Mouse (Mus musculus) forebrain, embryonic 13.5 days (tissue): ENCODE results near the gene Fbxw7. TPM values are rescaled to one million over a fixed set of nuclear protein-coding genes. Genes with fewer than 3 reads are reported as not detected.
A peak's percentile ranks its signal among the peaks of the same experiment; 100 is the strongest.

Experiments
- ATAC-seq: fragments of 200-750 bp; cut with Nextera tagmentation; 2 replicates; pipeline ENCODE4 v1.8.0; 2017
- H3K27ac ChIP-seq: fragments of 300-500 bp; sonication (generic); 2 replicates; pipeline ENCODE4 v1.5.1; 2015; ENCODE audit warnings: inconsistent platforms, mild to moderate bottlenecking, moderate library complexity
- H3K27me3 ChIP-seq: fragments of 300-500 bp; sonication (generic); 2 replicates; pipeline ENCODE4 v1.6.1; 2015; ENCODE audit warnings: mild to moderate bottlenecking, inconsistent platforms
- H3K36me3 ChIP-seq: fragments of 300-500 bp; sonication (generic); 2 replicates; pipeline ENCODE4 v1.6.1; 2015; ENCODE audit warnings: mild to moderate bottlenecking, inconsistent platforms; ENCODE audit not compliant: poor library complexity, severe bottlenecking
- H3K4me1 ChIP-seq: fragments of 300-500 bp; sonication (generic); 2 replicates; pipeline ENCODE4 v1.6.1; 2015; ENCODE audit warnings: inconsistent platforms
- H3K4me2 ChIP-seq: fragments of 300-500 bp; sonication (generic); 2 replicates; pipeline ENCODE4 v1.6.1; 2015; ENCODE audit warnings: inconsistent platforms, mild to moderate bottlenecking, moderate library complexity
- H3K4me3 ChIP-seq: fragments of 300-500 bp; sonication (generic); 2 replicates; pipeline ENCODE4 v1.5.1; 2015; ENCODE audit warnings: mild to moderate bottlenecking, inconsistent platforms
- H3K9ac ChIP-seq: fragments of 300-500 bp; sonication (generic); 2 replicates; pipeline ENCODE4 v1.6.1; 2015; ENCODE audit warnings: mild to moderate bottlenecking, inconsistent platforms
- H3K9me3 ChIP-seq: fragments of 300-500 bp; sonication (generic); replicated peaks from 2 replicates; pipeline ENCODE4 v1.6.1; 2016; ENCODE audit warnings: inconsistent platforms
- WGBS: fragments of 180-500 bp; shearing (Covaris S2); methylation state at CpG from one replicate; pipeline ENCODE4 v1.1.7; 2015; 5-methylcytosine and 5-hydroxymethylcytosine counted together
- polyA plus RNA-seq: library from polyadenylated mRNA; unstranded; fragments of >200 nt; fragmentation: Nextera tagmentation; extraction: Ambion mirVana; gene quantifications from 2 replicates; pipeline ENCODE4 v1.2.1, GENCODE M21; 2015

Gene Fbxw7
- polyA plus RNA-seq, 1 experiment from 2014 or later: 28.1 TPM

DNA sequence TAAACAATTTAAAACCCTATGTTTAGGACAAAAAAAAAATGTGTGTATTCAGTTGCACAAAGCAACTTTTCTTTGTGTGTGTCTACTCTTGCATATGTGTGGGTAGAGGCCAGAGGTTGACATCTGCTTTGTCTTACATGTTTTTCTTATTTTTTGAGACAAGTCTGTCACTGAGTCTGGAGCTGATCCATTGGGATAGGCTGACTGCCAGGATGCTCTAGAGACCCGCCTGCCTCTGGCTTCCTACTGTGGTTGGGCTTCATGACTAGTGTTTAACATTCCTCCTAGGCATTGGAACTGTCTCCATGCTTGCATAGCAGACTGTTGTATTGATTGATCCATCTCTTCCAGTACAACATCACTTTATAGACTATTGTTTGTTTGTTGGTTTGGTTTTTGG, 14.3 kb downstream of the Fbxw7 start:
- Histone ChIP-seq H3K4me1 (peaks cover 7% of the 10 kb centered on the region; the same call in 1 of the 2 replicates), H3K27ac (no peak overlapping the region), H3K9ac (no peak overlapping the region), H3K4me3 (no peak overlapping the region), H3K4me2 (no peak overlapping the region), H3K9me3 (no peaks in the 10 kb centered on the region), H3K27me3 (no peaks in the 10 kb centered on the region), H3K36me3 (no peaks in the 10 kb centered on the region)
- WGBS: 70% methylated on average over 1 of the region's 1 CpGs
- ATAC-seq: no peak

GRCm38 (mm10) chr3:84836029-84836428, 21.0 kb downstream of the Fbxw7 start:
- H3K4me1 ChIP-seq: no peaks in the 10 kb centered on the region
- ATAC-seq: no peak
- no peaks in the 10 kb centered on the region for H3K36me3 ChIP-seq
- H3K9ac ChIP-seq: no peak overlapping the region
- H3K27me3 ChIP-seq: no peaks in the 10 kb centered on the region
- H3K4me3 ChIP-seq: no peak overlapping the region
- H3K27ac ChIP-seq: no peak overlapping the region
- H3K4me2 ChIP-seq: no peak overlapping the region
- H3K9me3 ChIP-seq: no peaks in the 10 kb centered on the region
- 82% methylated on average over 5 of the region's 5 CpGs for WGBS

- WGBS: 84% methylated on average over 3 of the region's 3 CpGs
- no peak for ATAC-seq
These were observed 22.9 kb downstream of the Fbxw7 start for GRCm38 (mm10) chr3:84837984-84838383.

DNA sequence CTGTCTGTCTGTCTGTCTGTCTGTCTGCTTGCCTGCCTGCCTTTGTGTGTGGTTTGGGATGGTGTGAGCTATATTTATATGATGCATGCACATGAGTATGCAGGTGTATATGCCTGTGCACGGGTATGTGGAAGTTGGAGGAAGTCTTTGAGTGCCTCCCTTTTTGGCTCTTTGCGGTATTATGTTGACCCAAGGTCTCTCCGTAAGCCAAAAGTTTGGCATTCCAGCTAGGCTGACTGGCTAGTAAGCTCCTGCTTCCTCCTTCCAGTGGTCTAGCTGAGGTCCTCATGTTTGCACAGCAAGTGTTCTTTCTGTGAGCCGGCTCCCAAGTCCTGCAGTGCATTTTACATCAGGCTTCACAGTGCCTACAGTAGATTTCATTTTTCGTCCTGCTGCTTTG, 24.4 kb downstream of the Fbxw7 start:
- Histone ChIP-seq H3K4me2 (no peak overlapping the region), H3K4me1 (no peaks in the 10 kb centered on the region), H3K4me3 (no peak overlapping the region), H3K27ac (no peak overlapping the region), H3K9ac (no peak overlapping the region), H3K27me3 (no peaks in the 10 kb centered on the region), H3K9me3 (no peaks in the 10 kb centered on the region), H3K36me3 (no peaks in the 10 kb centered on the region)
- 92% methylated on average over 5 of the region's 5 CpGs for WGBS
- ATAC-seq: no peak

More at GRCm38 (mm10) chr3:84837984-84838383, 22.9 kb downstream of the Fbxw7 start:
- Histone ChIP-seq H3K36me3 (no peaks in the 10 kb centered on the region), H3K27me3 (no peaks in the 10 kb centered on the region), H3K4me3 (no peak overlapping the region), H3K4me1 (no peaks in the 10 kb centered on the region), H3K27ac (no peak overlapping the region), H3K9me3 (no peaks in the 10 kb centered on the region), H3K4me2 (no peak overlapping the region), H3K9ac (no peak overlapping the region)

- WGBS: 89% methylated on average over 4 of the region's 4 CpGs
- Histone ChIP-seq H3K4me3 (no peak overlapping the region), H3K4me1 (no peaks in the 10 kb centered on the region), H3K9me3 (no peaks in the 10 kb centered on the region), H3K9ac (no peak overlapping the region), H3K36me3 (no peaks in the 10 kb centered on the region), H3K27ac (no peak overlapping the region), H3K27me3 (no peaks in the 10 kb centered on the region), H3K4me2 (no peak overlapping the region)
- no peak for ATAC-seq
These were observed 26.2 kb downstream of the Fbxw7 start for GRCm38 (mm10) chr3:84841271-84841670.

DNA sequence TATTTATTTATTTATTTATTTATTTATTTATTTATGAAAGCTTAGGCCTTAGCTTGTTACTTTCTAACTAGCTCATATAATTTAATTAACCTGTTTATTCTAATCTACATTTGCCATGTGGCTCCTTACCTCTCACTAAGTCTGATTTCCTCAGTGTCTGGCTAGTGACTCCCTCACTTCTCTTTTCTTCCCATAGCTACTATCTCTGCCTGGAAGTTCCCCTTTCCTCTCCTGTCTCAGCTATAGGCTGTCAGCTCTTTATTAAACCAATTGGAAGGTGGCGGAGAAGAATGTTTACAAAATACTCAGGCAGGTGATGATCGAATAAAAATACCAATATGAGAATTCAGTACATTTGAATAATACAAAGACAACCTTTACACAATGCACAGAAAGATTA, 27.7 kb downstream of the Fbxw7 start:
- Histone ChIP-seq H3K4me2 (no peak overlapping the region), H3K4me3 (no peak overlapping the region), H3K4me1 (no peaks in the 10 kb centered on the region), H3K9ac (no peak overlapping the region), H3K36me3 (no peaks in the 10 kb centered on the region), H3K27me3 (no peaks in the 10 kb centered on the region), H3K9me3 (no peaks in the 10 kb centered on the region), H3K27ac (no peak overlapping the region)
- 89% methylated on average over 2 of the region's 2 CpGs for WGBS
- no peak for ATAC-seq

- Histone ChIP-seq H3K9me3 (no peaks in the 10 kb centered on the region), H3K27ac (no peak overlapping the region), H3K27me3 (no peaks in the 10 kb centered on the region), H3K4me2 (no peak overlapping the region), H3K9ac (no peak overlapping the region), H3K4me3 (no peak overlapping the region), H3K36me3 (no peaks in the 10 kb centered on the region), H3K4me1 (no peaks in the 10 kb centered on the region)
- 32% methylated on average over 1 of the region's 1 CpGs for WGBS
- ATAC-seq: 0 out of 2 replicates have a peak, but pooled peaks have one; percentile 30
These were observed 28.5 kb downstream of the Fbxw7 start for GRCm38 (mm10) chr3:84843594-84843993.

- H3K36me3 ChIP-seq: no peaks in the 10 kb centered on the region
- WGBS: 88% methylated on average over 4 of the region's 4 CpGs
These were observed 33.7 kb downstream of the Fbxw7 start for GRCm38 (mm10) chr3:84848798-84849197.

GRCm38 (mm10) chr3:84850418-84850817, 35.4 kb downstream of the Fbxw7 start:
- no peak for ATAC-seq
- H3K36me3 ChIP-seq: no peaks in the 10 kb centered on the region
- H3K27me3 ChIP-seq: no peaks in the 10 kb centered on the region
- no peak overlapping the region for H3K4me2 ChIP-seq
- 93% methylated on average over 1 of the region's 1 CpGs for WGBS
- H3K27ac ChIP-seq: no peak overlapping the region
- H3K9ac ChIP-seq: no peak overlapping the region
- H3K9me3 ChIP-seq: no peaks in the 10 kb centered on the region
- H3K4me1 ChIP-seq: no peaks in the 10 kb centered on the region
- no peak overlapping the region for H3K4me3 ChIP-seq

More at GRCm38 (mm10) chr3:84848798-84849197, 33.7 kb downstream of the Fbxw7 start:
- Histone ChIP-seq H3K4me3 (no peak overlapping the region), H3K4me2 (no peak overlapping the region), H3K27me3 (no peaks in the 10 kb centered on the region), H3K4me1 (no peaks in the 10 kb centered on the region), H3K9ac (no peak overlapping the region), H3K9me3 (no peaks in the 10 kb centered on the region), H3K27ac (no peak overlapping the region)
- no peak for ATAC-seq

DNA sequence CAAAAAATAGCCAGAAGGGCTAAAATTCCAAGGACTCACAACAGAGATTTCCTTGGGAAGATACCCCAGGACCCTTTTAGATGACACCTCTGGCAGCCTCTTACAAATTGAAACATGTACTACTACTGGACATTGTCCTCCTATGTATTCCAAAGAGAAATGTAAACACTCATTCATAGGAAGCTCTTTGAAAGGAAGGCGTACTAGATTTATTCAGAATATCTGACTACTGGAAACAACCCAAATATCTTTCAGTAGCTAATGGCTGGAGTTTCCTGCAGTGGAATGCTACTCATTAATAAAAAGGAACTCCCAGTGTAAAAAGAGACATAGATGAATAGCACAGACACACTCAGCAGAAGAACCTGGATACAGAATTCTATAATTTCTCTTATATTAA, 36.7 kb downstream of the Fbxw7 start:
- ATAC-seq: no peak
- 76% methylated on average over 1 of the region's 1 CpGs for WGBS
- H3K4me2 ChIP-seq: no peak overlapping the region

GRCm38 (mm10) chr3:84852877-84853276, 37.8 kb downstream of the Fbxw7 start:
- no peak overlapping the region for H3K27ac ChIP-seq
- 94% methylated on average over 7 of the region's 7 CpGs for WGBS
- H3K9me3 ChIP-seq: no peaks in the 10 kb centered on the region
- H3K27me3 ChIP-seq: no peaks in the 10 kb centered on the region
- H3K4me2 ChIP-seq: no peak overlapping the region
- ATAC-seq: no peak
- no peak overlapping the region for H3K9ac ChIP-seq
- no peaks in the 10 kb centered on the region for H3K36me3 ChIP-seq
- H3K4me1 ChIP-seq: no peaks in the 10 kb centered on the region
- H3K4me3 ChIP-seq: no peak overlapping the region

More for the DNA sequence above, 36.7 kb downstream of the Fbxw7 start:
- H3K27ac ChIP-seq: no peak overlapping the region
- H3K27me3 ChIP-seq: no peaks in the 10 kb centered on the region
- no peaks in the 10 kb centered on the region for H3K9me3 ChIP-seq
- no peak overlapping the region for H3K4me3 ChIP-seq
- no peak overlapping the region for H3K9ac ChIP-seq
- H3K36me3 ChIP-seq: no peaks in the 10 kb centered on the region
- no peaks in the 10 kb centered on the region for H3K4me1 ChIP-seq

- WGBS: 82% methylated on average over 1 of the region's 1 CpGs
- no peak overlapping the region for H3K4me3 ChIP-seq
- H3K36me3 ChIP-seq: no peaks in the 10 kb centered on the region
- no peak for ATAC-seq
- H3K9me3 ChIP-seq: no peaks in the 10 kb centered on the region
- no peaks in the 10 kb centered on the region for H3K4me1 ChIP-seq
- H3K9ac ChIP-seq: no peak overlapping the region
- H3K27me3 ChIP-seq: no peaks in the 10 kb centered on the region
- no peak overlapping the region for H3K4me2 ChIP-seq
- no peak overlapping the region for H3K27ac ChIP-seq
These were observed 39.4 kb downstream of the Fbxw7 start for GRCm38 (mm10) chr3:84854440-84854839.

DNA sequence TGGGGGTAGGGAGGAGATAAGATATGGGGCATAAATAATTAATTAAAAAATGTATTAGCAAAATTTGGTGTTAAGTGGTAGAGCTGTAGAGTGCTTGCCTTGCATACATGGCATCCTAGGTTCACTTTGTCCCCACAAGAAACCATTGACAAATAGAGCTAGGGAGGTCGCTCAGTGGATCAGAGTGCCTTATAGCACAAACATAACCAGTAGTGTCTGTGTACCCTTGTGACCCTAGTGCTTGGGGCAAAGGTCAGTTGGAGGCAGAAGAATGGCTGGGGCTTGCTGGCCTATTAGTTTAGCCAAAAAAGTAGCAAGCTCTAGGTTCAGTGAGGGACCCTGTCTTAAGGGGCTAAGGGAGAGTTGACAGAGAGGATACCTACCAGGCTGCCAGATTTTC, 45.6 kb downstream of the Fbxw7 start:
- Histone ChIP-seq H3K27me3 (no peaks in the 10 kb centered on the region), H3K27ac (no peak overlapping the region), H3K9me3 (no peaks in the 10 kb centered on the region), H3K4me2 (no peak overlapping the region), H3K4me1 (no peaks in the 10 kb centered on the region), H3K9ac (no peak overlapping the region), H3K4me3 (no peak overlapping the region), H3K36me3 (no peaks in the 10 kb centered on the region)
- WGBS: 90% methylated on average over 1 of the region's 1 CpGs
- no peak for ATAC-seq
